Mouse (Mus musculus) C2C12 (cell line): ENCODE measurements at regions not wholly inside any gene's neighbourhood (a gene's known extent, or its start where the extent isn't known, plus 50 kb on each side); places are given as distances from the start of the nearest gene placed in this dataset.

ENCODE experiments used
- CTCF ChIP-seq: IDR thresholded peaks from one replicate; pipeline ENCODE4 v1.5.1; 2011; ENCODE audit not compliant: control insufficient read depth, insufficient read depth, insufficient read length
- FOSL1 ChIP-seq: IDR thresholded peaks from one replicate; pipeline ENCODE4 v1.8.0; 2011; ENCODE audit warnings: mild to moderate bottlenecking, low read length; ENCODE audit not compliant: poor library complexity, insufficient read depth, severe bottlenecking

GRCm38 (mm10) chr13:32553136-32553535 lies 214.6 kb upstream of the Gmds start:
- no peak for TF ChIP-seq CTCF
- TF ChIP-seq FOSL1: no peak
